Mouse (Mus musculus): ENCODE measurements around the gene Ssr2.
"Not testable (repeated sequence)": the region's sequence is repeated elsewhere in the genome, so short reads cannot be mapped to it uniquely, and the experiment has no call there.

DNA sequence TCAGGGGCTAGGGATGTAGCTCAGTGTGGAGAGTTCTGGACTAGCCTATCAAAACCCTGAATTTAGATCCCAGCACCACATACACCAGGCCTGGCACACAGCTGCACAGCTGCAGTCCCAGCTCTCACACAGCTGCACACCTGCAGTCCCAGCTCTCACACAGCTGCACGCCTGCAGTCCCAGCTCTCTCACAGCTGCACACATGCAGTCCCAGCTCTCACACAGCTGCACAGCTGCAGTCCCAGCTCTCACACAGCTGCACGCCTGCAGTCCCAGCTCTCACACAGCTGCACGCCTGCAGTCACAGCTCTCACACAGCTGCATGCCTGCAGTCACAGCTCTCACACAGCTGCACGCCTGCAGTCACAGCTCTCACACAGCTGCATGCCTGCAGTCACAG is 20.9 kb downstream of the Ssr2 start:
- not testable (repeated sequence) for TF ChIP-seq CTCF (IDR thresholded peaks at IDR 0.05; ENCODE audit: low read depth); EP300 (optimal IDR thresholded peaks at IDR 0.05)

Data from stomach, postnatal 0 days (tissue).